Mouse (Mus musculus) CH12.LX (cell line): ENCODE results near the gene Acbd4. TPM values are rescaled to one million over a fixed set of nuclear protein-coding genes. Genes with fewer than 3 reads are reported as not detected.

Source experiments
- DNase-seq: peaks from one replicate; pipeline ENCODE4 v3.0.0-alpha.2; 2013; ENCODE audit errors: extremely low read depth
- H3K27ac ChIP-seq: 2 replicates; pipeline ENCODE4 v1.5.1; 2012; ENCODE audit warnings: low read depth, mild to moderate bottlenecking, control low read depth, moderate library complexity; ENCODE audit not compliant: insufficient read depth
- H3K27me3 ChIP-seq: replicated peaks from 2 replicates; pipeline ENCODE3; 2012; ENCODE audit warnings: inconsistent platforms
- H3K36me3 ChIP-seq, 2 experiments: replicated peaks in 1 of 2; 2 replicates each; pipeline versions ENCODE3 to v1.6.1; 2012; ENCODE audit warnings: inconsistent platforms in 1 of 2, low read length in 1 of 2, mild to moderate bottlenecking in 1 of 2, mixed read lengths in 1 of 2, moderate library complexity in 1 of 2; ENCODE audit not compliant: control insufficient read depth in 1 of 2, insufficient read depth in 1 of 2
- H3K4me1 ChIP-seq, 2 experiments: 2 replicates each; pipeline ENCODE4 v1.6.1; 2012; ENCODE audit warnings: inconsistent platforms in 1 of 2, moderate library complexity in 1 of 2; ENCODE audit not compliant: insufficient read depth in 2 of 2, control insufficient read depth in 1 of 2
- H3K4me2 ChIP-seq: 2 replicates; pipeline ENCODE4 v1.6.1; 2012; ENCODE audit warnings: low read depth, mild to moderate bottlenecking, control low read depth; ENCODE audit not compliant: poor library complexity, insufficient read depth, severe bottlenecking
- H3K4me3 ChIP-seq, 3 experiments: fragments of 150-350 bp in 1 of 3; sonication (generic) in 1 of 3; replicated peaks in 1 of 3; 2 replicates each; pipeline versions ENCODE3 to v1.5.1; 2011 to 2012; ENCODE audit warnings: low read depth in 2 of 3, low read length in 2 of 3, mild to moderate bottlenecking in 2 of 3, moderate library complexity in 2 of 3, control low read depth in 1 of 3, improper control_type of control experiment in 1 of 3, inconsistent platforms in 1 of 3, mixed read lengths in 1 of 3; ENCODE audit not compliant: poor library complexity in 1 of 3
- H3K79me2 ChIP-seq: replicated peaks from 2 replicates; pipeline ENCODE4 v1.6.1; 2012; ENCODE audit warnings: mild to moderate bottlenecking, moderate library complexity; ENCODE audit not compliant: control insufficient read depth, poor library complexity, insufficient read depth, severe bottlenecking; ENCODE audit errors: extremely low read depth
- H3K9ac ChIP-seq: 2 replicates; pipeline ENCODE4 v1.6.1; 2012; ENCODE audit warnings: low read depth, mild to moderate bottlenecking, control low read depth, moderate library complexity; ENCODE audit not compliant: insufficient read depth
- H3K9me3 ChIP-seq: replicated peaks from 2 replicates; pipeline ENCODE3; 2012; ENCODE audit warnings: low read length, inconsistent platforms, mixed read lengths
- BHLHE40 ChIP-seq: IDR thresholded peaks from 2 replicates; pipeline ENCODE4 v1.6.1; 2011; ENCODE audit warnings: mild to moderate bottlenecking, low read depth, low read length, improper control_type of control experiment
- CHD1 ChIP-seq: IDR thresholded peaks from 2 replicates; pipeline ENCODE4 v1.6.1; 2012; ENCODE audit warnings: low read depth, low read length, improper control_type of control experiment, inconsistent platforms
- CHD2 ChIP-seq: IDR thresholded peaks from 2 replicates; pipeline ENCODE4 v1.6.1; 2011; ENCODE audit warnings: low read length, improper control_type of control experiment
- CTCF ChIP-seq, 2 experiments: IDR thresholded peaks in 1 of 2; conservative IDR thresholded peaks in 1 of 2; 2 replicates each; pipeline ENCODE4 v1.5.1; 2011 to 2012; ENCODE audit warnings: low read depth in 2 of 2, low read length in 2 of 2, improper control_type of control experiment in 1 of 2, inconsistent platforms in 1 of 2, mild to moderate bottlenecking in 1 of 2, moderate library complexity in 1 of 2
- ELF1 ChIP-seq: IDR thresholded peaks from 2 replicates; pipeline ENCODE4 v1.6.1; 2014; ENCODE audit warnings: low read depth, mild to moderate bottlenecking, inconsistent platforms, low read length, improper control_type of control experiment
- EP300 ChIP-seq: IDR thresholded peaks from 2 replicates; pipeline ENCODE4 v1.6.1; 2011; ENCODE audit warnings: low read length, improper control_type of control experiment
- ETS1 ChIP-seq: conservative IDR thresholded peaks from 2 replicates; pipeline ENCODE4 v1.6.1; 2012; ENCODE audit warnings: low read depth, mild to moderate bottlenecking, inconsistent platforms, low read length, improper control_type of control experiment, moderate library complexity
- GABPA ChIP-seq: IDR thresholded peaks from 2 replicates; pipeline ENCODE4 v1.6.1; 2012; ENCODE audit warnings: low read depth, low read length, improper control_type of control experiment, inconsistent platforms; ENCODE audit not compliant: insufficient replicate concordance
- IRF4 ChIP-seq: IDR thresholded peaks from 2 replicates; pipeline ENCODE4 v1.6.1; 2014; ENCODE audit warnings: low read depth, mild to moderate bottlenecking, inconsistent platforms, low read length, improper control_type of control experiment
- KAT2A ChIP-seq: IDR thresholded peaks from 2 replicates; pipeline ENCODE4 v1.6.1; 2012; ENCODE audit warnings: low read length, improper control_type of control experiment, inconsistent platforms; ENCODE audit not compliant: insufficient replicate concordance
- MAFK ChIP-seq: IDR thresholded peaks from 2 replicates; pipeline ENCODE4 v1.6.1; 2011; ENCODE audit warnings: low read length, improper control_type of control experiment; ENCODE audit not compliant: insufficient replicate concordance
- MAX ChIP-seq: IDR thresholded peaks from 2 replicates; pipeline ENCODE4 v1.6.1; 2011; ENCODE audit warnings: low read length, improper control_type of control experiment
- MEF2A ChIP-seq: IDR thresholded peaks from 2 replicates; pipeline ENCODE4 v1.6.1; 2014; ENCODE audit warnings: low read depth, mild to moderate bottlenecking, inconsistent platforms, low read length, improper control_type of control experiment, borderline replicate concordance
- MYC ChIP-seq: IDR thresholded peaks from 2 replicates; pipeline ENCODE4 v1.6.1; 2011; ENCODE audit warnings: low read depth, mild to moderate bottlenecking, improper control_type of control experiment, low read length
- NRF1 ChIP-seq: IDR thresholded peaks from 2 replicates; pipeline ENCODE4 v1.6.1; 2014; ENCODE audit warnings: low read depth, mild to moderate bottlenecking, inconsistent platforms, low read length, improper control_type of control experiment, moderate library complexity
- PAX5 ChIP-seq: IDR thresholded peaks from 2 replicates; pipeline ENCODE4 v1.6.1; 2012; ENCODE audit warnings: low read length, inconsistent platforms, mixed read lengths
- POLR2A ChIP-seq: IDR thresholded peaks from 2 replicates; pipeline ENCODE4 v1.6.1; 2011; ENCODE audit warnings: low read depth, mild to moderate bottlenecking, improper control_type of control experiment, low read length
- RAD21 ChIP-seq: IDR thresholded peaks from 2 replicates; pipeline ENCODE4 v1.6.1; 2011; ENCODE audit warnings: low read depth, mild to moderate bottlenecking, low read length, improper control_type of control experiment, moderate library complexity
- SMC3 ChIP-seq: IDR thresholded peaks from 2 replicates; pipeline ENCODE4 v1.6.1; 2011; ENCODE audit warnings: low read depth, low read length, improper control_type of control experiment
- TBP ChIP-seq: conservative IDR thresholded peaks from 2 replicates; pipeline ENCODE4 v1.6.1; 2011; ENCODE audit warnings: low read depth, low read length, improper control_type of control experiment
- USF1 ChIP-seq: IDR thresholded peaks from 2 replicates; pipeline ENCODE4 v1.6.1; 2014; ENCODE audit warnings: low read depth, mild to moderate bottlenecking, inconsistent platforms, low read length, improper control_type of control experiment
- ZKSCAN1 ChIP-seq: IDR thresholded peaks from 2 replicates; pipeline ENCODE4 v1.6.1; 2012; ENCODE audit warnings: low read depth, inconsistent platforms, low read length, improper control_type of control experiment, borderline replicate concordance
- ZNF384 ChIP-seq: IDR thresholded peaks from 2 replicates; pipeline ENCODE4 v1.6.1; 2012; ENCODE audit warnings: low read depth, low read length, improper control_type of control experiment, inconsistent platforms
- dilution Hi-C: fragments of 300-500 bp; cut with MboI; formaldehyde crosslinking; loops from 2 replicates; pipeline ENCODE4 v1.14.3; 2020; ENCODE audit warnings: low sequenced_read_pairs; ENCODE audit not compliant: extremely low pct_unique_long_range_greater_than_20kb, extremely low pct_ligation_motif_present
- in situ Hi-C: fragments of 300-500 bp; cut with MboI; formaldehyde crosslinking; loops from 3 replicates; pipeline ENCODE4 v1.14.3; 2019; ENCODE audit warnings: low sequenced_read_pairs, low pct_ligation_motif_present, low pct_unique_long_range_greater_than_20kb, mixed read lengths
- polyA plus RNA-seq: library from polyadenylated mRNA; unstranded; fragments of >175 nt; gene quantifications from 2 replicates; pipeline ENCODE4 v1.2.1, GENCODE M21; 2012; ENCODE audit warnings: low read depth; ENCODE audit not compliant: insufficient read length
- total RNA-seq, 2 experiments: library from RNA; depleted of rRNA; stranded (reverse); fragments of 300-350 nt in 1 of 2; fragments of >200 nt in 1 of 2; gene quantifications; 2 replicates each; pipeline ENCODE4 v1.2.3; 2012 to 2014

Gene Acbd4
- total and polyA plus RNA-seq, 3 experiments = 51.4 to 68.4 (median 62.6) TPM

- peaks cover 37% of the 10 kb centered on the region for H3K79me2 ChIP-seq
- H3K4me3 ChIP-seq = peak overlapping the region; percentile 55 to 85 (median 56)
- peaks cover 23 to 51% of the 10 kb centered on the region in 2 experiments for H3K36me3 ChIP-seq
- no peak for TF ChIP-seq POLR2A
- no peak for TF ChIP-seq BHLHE40
- no peak for TF ChIP-seq ZNF384
- TF ChIP-seq PAX5 = no peak
- TF ChIP-seq ETS1 = no peak
- peak; percentile 55; the same call in 1 of the 2 replicates for TF ChIP-seq CHD1
- no peak for TF ChIP-seq NRF1
- TF ChIP-seq TBP = peak; percentile 97
- no peak for TF ChIP-seq CHD2
- TF ChIP-seq EP300 = no peak
- TF ChIP-seq ZKSCAN1 = no peak
- TF ChIP-seq SMC3 = no peak
- TF ChIP-seq CTCF (conservative IDR thresholded peaks at IDR 0.05 in 1 of 2, IDR thresholded peaks at IDR 0.05 in 1 of 2; ENCODE audit: low read depth in 2 of 2, low read length in 2 of 2) = no peak
- H3K9me3 ChIP-seq = no peaks in the 10 kb centered on the region
- peak overlapping the region; percentile 86 for H3K4me2 ChIP-seq
- H3K9ac ChIP-seq = peak overlapping the region; percentile 99
- peaks cover 6 to 58% of the 10 kb centered on the region in 2 experiments for H3K4me1 ChIP-seq
- H3K27me3 ChIP-seq = no peaks in the 10 kb centered on the region
- peak; percentile 51 for DNase-seq
- dilution Hi-C loops = no loop called here
- in situ Hi-C loops = no loop called here
- H3K27ac ChIP-seq = peak overlapping the region; percentile 53; the same call in 1 of the 2 replicates
Observed at GRCm38 (mm10) chr11:103134221-103134620, 32.7 kb downstream of the Acbd4 start.

GRCm38 (mm10) chr11:103136039-103136577, 34.6 kb downstream of the Acbd4 start:
- Histone ChIP-seq H3K27me3 (no peaks in the 10 kb centered on the region), H3K4me2 (no peak overlapping the region), H3K9me3 (no peaks in the 10 kb centered on the region), H3K9ac (no peak overlapping the region), H3K4me1 (peaks cover 6 to 42% of the 10 kb centered on the region in 2 experiments), H3K4me3 (no peak overlapping the region), H3K79me2 (peaks cover 27% of the 10 kb centered on the region), H3K27ac (no peak overlapping the region), H3K36me3 (peaks cover 37 to 52% of the 10 kb centered on the region in 2 experiments)
- TF ChIP-seq GABPA (no peak), TBP (no peak), MYC (no peak), ELF1 (no peak), RAD21 (no peak), KAT2A (no peak), USF1 (no peak), MEF2A (no peak), MAFK (no peak), IRF4 (no peak), ZKSCAN1 (no peak), MAX (no peak), SMC3 (no peak)
- dilution Hi-C loops = no loop called here
- DNase-seq = no peak
- in situ Hi-C loops = no loop called here
